Mouse (Mus musculus): Measurements from ENCODE around the gene Wdr4. TPM values are rescaled to one million over a fixed set of nuclear protein-coding genes. Genes with fewer than 3 reads are reported as not detected.
A peak's percentile ranks its signal among the peaks of the same experiment; 100 is the strongest.

Gene Wdr4
- polyA plus RNA-seq, 1 experiment from 2014 or later: 49.1 TPM

DNA sequence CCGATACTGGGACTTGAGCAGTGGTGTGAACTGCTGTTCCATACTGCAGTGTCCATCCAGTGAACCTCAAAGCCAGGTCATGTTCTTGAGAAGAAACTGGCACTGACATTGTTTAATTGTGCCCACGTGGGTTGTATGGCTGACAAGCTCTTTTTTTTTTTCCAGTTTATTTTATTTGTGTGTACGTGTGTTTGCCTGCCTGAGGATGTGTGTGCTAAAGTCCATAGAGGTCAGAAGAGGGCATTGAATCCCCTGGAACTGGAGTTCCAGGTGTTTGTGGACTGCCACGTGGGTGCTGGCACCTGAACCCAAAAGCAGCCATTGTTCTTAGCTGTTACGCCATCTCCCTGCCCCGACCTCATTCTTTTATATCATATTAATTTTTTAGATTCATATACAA lies 45.4 kb downstream of the Wdr4 start:
- Histone ChIP-seq H3K4me2 (ENCODE audit: low read length) (no peak overlapping the region), H3K4me1 (replicated peaks; ENCODE audit: control insufficient read depth, insufficient read depth, low read length) (peaks cover 3% of the 10 kb centered on the region; the same call in 1 of the 2 replicates), H3K9me3 (ENCODE audit: control insufficient read depth, low read length) (no peaks in the 10 kb centered on the region), H3K9ac (ENCODE audit: low read length) (no peak overlapping the region), H3K27me3 (replicated peaks; ENCODE audit: control insufficient read depth, insufficient read depth, low read length) (no peaks in the 10 kb centered on the region), H3K27ac (ENCODE audit: low read depth) (no peak overlapping the region), H3K36me3 (ENCODE audit: control insufficient read depth, insufficient read depth, low read length) (peaks cover 61% of the 10 kb centered on the region), H3K4me3 (ENCODE audit: low read depth, low read length) (no peak overlapping the region)
- 85% methylated on average over 6 of the region's 6 CpGs for WGBS
- no peak for DNase-seq (ENCODE audit: low spot score)
- ATAC-seq (replicated peaks; ENCODE audit: low FRiP score, low TSS enrichment, low read depth): no peak

DNA sequence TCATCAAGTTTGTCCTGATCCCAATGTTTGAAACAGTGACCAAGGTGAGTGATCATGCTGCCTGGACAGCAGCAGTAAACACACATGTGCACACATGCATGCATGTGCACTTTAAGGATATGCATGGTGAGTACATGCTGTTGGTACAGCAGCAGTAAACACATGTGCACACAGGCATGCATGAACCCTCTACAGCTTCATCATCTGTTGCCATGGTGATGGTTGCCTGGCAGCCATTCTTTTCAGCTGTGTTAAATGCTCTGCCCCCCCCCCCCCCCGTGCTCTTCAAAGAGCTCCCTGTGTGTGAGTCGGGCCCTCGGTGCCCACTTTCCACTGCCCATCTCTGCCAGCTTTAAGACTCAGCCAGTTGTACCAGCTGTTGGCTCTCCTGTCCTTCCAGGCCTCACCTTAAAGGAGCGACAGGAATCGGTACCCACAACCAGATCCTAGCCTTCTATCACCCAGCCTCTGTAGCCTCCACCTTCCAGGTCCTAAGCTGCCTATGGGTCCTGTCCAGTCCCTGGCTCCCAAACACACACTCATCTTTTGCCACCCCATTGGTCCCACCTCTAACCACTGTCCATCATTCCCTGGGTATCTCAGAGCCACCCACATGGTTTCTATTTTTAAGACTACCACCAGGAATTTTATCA lies 48.9 kb downstream of the Wdr4 start:
- no peak for ATAC-seq (replicated peaks; ENCODE audit: low FRiP score, low TSS enrichment, low read depth)

DNA sequence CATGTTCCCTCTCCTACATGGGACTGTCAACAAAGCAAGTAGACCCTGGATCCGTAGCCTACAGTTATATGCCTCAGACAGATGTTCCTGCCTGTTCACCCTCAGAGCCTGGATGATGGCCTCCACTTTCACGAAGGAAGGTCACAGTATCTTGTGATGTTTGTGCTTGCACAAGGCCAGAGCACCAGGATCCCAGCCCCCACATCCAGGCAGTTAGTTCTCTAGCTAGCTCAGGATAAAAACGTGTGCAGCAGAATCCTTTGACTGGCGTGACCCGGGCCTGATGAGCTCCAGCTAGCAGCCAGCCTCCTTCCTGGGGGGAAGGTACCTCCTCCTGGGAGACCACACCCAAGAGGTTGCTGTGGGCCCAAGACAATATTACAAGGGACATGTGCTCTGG lies 51.3 kb downstream of the Wdr4 start:
- Histone ChIP-seq H3K36me3 (ENCODE audit: control insufficient read depth, insufficient read depth, low read length) (peaks cover 83% of the 10 kb centered on the region), H3K27ac (ENCODE audit: low read depth) (no peak overlapping the region), H3K4me3 (ENCODE audit: low read depth, low read length) (no peak overlapping the region), H3K27me3 (replicated peaks; ENCODE audit: control insufficient read depth, insufficient read depth, low read length) (no peaks in the 10 kb centered on the region), H3K4me2 (ENCODE audit: low read length) (no peak overlapping the region), H3K4me1 (replicated peaks; ENCODE audit: control insufficient read depth, insufficient read depth, low read length) (no peaks in the 10 kb centered on the region), H3K9me3 (ENCODE audit: control insufficient read depth, low read length) (no peaks in the 10 kb centered on the region), H3K9ac (ENCODE audit: low read length) (no peak overlapping the region)
- 69% methylated on average over 5 of the region's 5 CpGs for WGBS
- ATAC-seq (replicated peaks; ENCODE audit: low FRiP score, low TSS enrichment, low read depth): no peak
- DNase-seq (ENCODE audit: low spot score): no peak

More for the DNA sequence above, 48.9 kb downstream of the Wdr4 start:
- H3K4me2 ChIP-seq (ENCODE audit: low read length): no peak overlapping the region
- no peaks in the 10 kb centered on the region for H3K9me3 ChIP-seq (ENCODE audit: control insufficient read depth, low read length)
- H3K36me3 ChIP-seq (ENCODE audit: control insufficient read depth, insufficient read depth, low read length): peaks cover 93% of the 10 kb centered on the region
- no peaks in the 10 kb centered on the region for H3K27me3 ChIP-seq (replicated peaks; ENCODE audit: control insufficient read depth, insufficient read depth, low read length)
- no peak overlapping the region for H3K9ac ChIP-seq (ENCODE audit: low read length)
- H3K4me1 ChIP-seq (replicated peaks; ENCODE audit: control insufficient read depth, insufficient read depth, low read length): no peaks in the 10 kb centered on the region
- 87% methylated on average over 5 of the region's 5 CpGs for WGBS
- no peak overlapping the region for H3K4me3 ChIP-seq (ENCODE audit: low read depth, low read length)
- no peak overlapping the region for H3K27ac ChIP-seq (ENCODE audit: low read depth)
- DNase-seq (ENCODE audit: low spot score): no peak

DNA sequence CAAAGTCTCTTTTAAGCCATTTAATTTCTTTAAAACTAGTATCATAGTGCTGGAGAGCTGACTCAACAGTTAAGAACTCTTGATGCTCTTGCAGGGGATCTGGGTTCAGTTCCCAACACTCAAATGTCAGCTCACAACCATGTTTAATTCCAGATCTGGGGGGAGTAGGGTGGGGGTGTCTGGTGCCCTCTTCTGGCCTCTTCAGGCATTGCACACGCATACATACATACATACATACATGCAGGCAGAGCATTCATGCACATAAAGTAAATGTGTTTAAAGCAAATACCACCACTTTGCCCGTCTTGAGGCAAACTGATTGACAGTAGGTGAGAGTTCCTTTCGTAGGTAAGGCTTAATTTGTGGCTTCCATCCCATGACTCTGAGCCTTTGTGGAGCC lies 52.9 kb downstream of the Wdr4 start:
- ATAC-seq (replicated peaks; ENCODE audit: low FRiP score, low TSS enrichment, low read depth): no peak
- H3K4me3 ChIP-seq (ENCODE audit: low read depth, low read length): no peak overlapping the region
- H3K36me3 ChIP-seq (ENCODE audit: control insufficient read depth, insufficient read depth, low read length): peaks cover 86% of the 10 kb centered on the region
- no peaks in the 10 kb centered on the region for H3K4me1 ChIP-seq (replicated peaks; ENCODE audit: control insufficient read depth, insufficient read depth, low read length)
- no peaks in the 10 kb centered on the region for H3K9me3 ChIP-seq (ENCODE audit: control insufficient read depth, low read length)
- H3K4me2 ChIP-seq (ENCODE audit: low read length): no peak overlapping the region
- no peak for DNase-seq (ENCODE audit: low spot score)
- no peak overlapping the region for H3K9ac ChIP-seq (ENCODE audit: low read length)
- 84% methylated on average over 3 of the region's 3 CpGs for WGBS
- H3K27ac ChIP-seq (ENCODE audit: low read depth): no peak overlapping the region
- H3K27me3 ChIP-seq (replicated peaks; ENCODE audit: control insufficient read depth, insufficient read depth, low read length): no peaks in the 10 kb centered on the region

DNA sequence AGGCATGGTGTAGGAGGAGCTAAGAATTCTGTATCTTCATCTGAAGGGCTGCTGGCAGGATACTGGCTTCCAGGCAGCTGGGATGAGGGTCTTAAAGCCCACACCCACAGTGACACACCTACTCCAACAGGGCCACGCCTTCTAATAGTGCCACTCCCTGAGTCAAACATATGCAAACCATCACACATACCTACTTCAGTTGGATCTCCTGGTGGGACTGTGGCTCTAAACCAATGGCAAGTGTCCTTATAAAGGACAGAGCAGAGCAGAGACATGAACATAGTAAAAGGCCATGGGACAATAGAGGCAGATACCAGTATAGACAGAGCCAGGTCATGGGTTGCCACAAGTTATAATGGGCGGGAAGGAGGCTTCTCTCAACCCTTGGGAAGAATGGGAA lies 57.3 kb downstream of the Wdr4 start:
- Histone ChIP-seq H3K4me2 (ENCODE audit: low read length) (no peak overlapping the region), H3K9ac (ENCODE audit: low read length) (no peak overlapping the region), H3K36me3 (ENCODE audit: control insufficient read depth, insufficient read depth, low read length) (peaks cover 79% of the 10 kb centered on the region), H3K9me3 (ENCODE audit: control insufficient read depth, low read length) (no peaks in the 10 kb centered on the region), H3K4me3 (ENCODE audit: low read depth, low read length) (no peak overlapping the region), H3K4me1 (replicated peaks; ENCODE audit: control insufficient read depth, insufficient read depth, low read length) (peaks cover 3% of the 10 kb centered on the region), H3K27me3 (replicated peaks; ENCODE audit: control insufficient read depth, insufficient read depth, low read length) (no peaks in the 10 kb centered on the region), H3K27ac (ENCODE audit: low read depth) (no peak overlapping the region)
- 87% methylated on average over 2 of the region's 2 CpGs for WGBS
- DNase-seq (ENCODE audit: low spot score) (no peak), ATAC-seq (replicated peaks; ENCODE audit: low FRiP score, low TSS enrichment, low read depth) (no peak)

DNA sequence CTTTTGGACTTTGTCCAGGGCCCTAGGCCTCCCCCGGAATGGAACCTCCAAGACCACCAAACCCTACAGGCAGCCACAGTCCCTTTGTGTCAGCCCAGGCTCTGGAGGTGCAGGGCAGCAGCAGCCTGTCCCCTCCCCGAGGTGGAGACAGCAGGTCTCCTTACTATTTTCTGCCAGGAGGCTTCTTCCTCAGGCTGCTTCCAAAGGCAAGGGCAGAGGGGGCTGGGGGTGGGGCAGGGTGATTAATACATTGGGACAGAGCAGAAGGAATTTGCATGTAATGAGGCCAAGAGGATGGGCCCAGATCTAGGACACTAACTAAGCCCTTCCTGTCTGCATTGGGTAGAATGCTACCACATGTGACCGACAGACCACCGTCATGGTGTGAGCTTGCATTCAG lies 59.4 kb downstream of the Wdr4 start:
- Histone ChIP-seq H3K9me3 (ENCODE audit: control insufficient read depth, low read length) (no peaks in the 10 kb centered on the region), H3K9ac (ENCODE audit: low read length) (no peak overlapping the region), H3K27ac (ENCODE audit: low read depth) (no peak overlapping the region), H3K4me1 (replicated peaks; ENCODE audit: control insufficient read depth, insufficient read depth, low read length) (peaks cover 15% of the 10 kb centered on the region), H3K27me3 (replicated peaks; ENCODE audit: control insufficient read depth, insufficient read depth, low read length) (no peaks in the 10 kb centered on the region), H3K4me2 (ENCODE audit: low read length) (no peak overlapping the region), H3K36me3 (ENCODE audit: control insufficient read depth, insufficient read depth, low read length) (peaks cover 69% of the 10 kb centered on the region), H3K4me3 (ENCODE audit: low read depth, low read length) (no peak overlapping the region)
- no peak for ATAC-seq (replicated peaks; ENCODE audit: low FRiP score, low TSS enrichment, low read depth)
- WGBS: 69% methylated on average over 4 of the region's 4 CpGs
- no peak for DNase-seq (ENCODE audit: low spot score)

DNA sequence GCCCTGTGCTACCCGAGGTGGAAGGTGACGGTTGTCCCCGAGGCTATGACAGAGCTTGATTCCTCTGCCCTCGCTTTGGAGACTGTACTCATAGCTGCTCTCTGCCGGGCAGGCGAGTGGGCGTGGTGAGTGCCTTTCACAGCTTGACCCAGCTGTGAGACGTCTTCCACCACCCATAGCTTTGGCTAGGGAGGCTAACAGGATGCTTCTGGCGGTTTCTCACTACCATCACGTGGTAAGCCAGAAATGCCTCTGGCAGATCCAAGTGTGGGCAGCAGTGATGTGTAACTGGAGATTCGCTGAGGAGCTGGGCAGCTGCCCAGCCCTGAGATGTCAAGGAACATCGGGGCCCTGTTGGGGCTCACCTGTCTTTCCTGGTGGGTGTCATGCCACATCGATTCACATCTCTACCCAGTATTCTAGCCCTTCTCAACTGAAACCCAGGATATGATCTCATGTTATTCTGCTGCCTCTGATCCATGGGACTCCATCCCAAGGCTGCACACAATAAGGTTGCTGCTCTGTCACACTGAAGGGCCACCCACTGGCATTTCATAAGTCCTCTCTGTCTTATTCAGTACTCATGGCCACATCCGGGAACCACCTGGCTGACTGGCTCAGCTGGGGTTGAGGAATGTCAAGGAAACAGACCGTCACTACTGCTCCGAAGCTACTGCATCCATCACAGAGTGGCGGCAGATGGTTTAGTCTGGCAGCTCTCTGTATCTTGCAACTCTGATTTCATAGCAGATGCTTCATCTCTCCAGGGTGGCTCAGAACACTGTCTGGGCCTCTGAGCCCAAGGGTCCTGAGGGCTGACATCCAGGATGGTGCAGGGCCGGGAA lies 62.8 kb downstream of the Wdr4 start:
- WGBS: 51% methylated on average over 18 of the region's 18 CpGs
- no peak overlapping the region for H3K4me3 ChIP-seq (ENCODE audit: low read depth, low read length)
- ATAC-seq (replicated peaks; ENCODE audit: low FRiP score, low TSS enrichment, low read depth) (no peak), DNase-seq (ENCODE audit: low spot score) (no peak)
- peaks cover 39% of the 10 kb centered on the region for H3K4me1 ChIP-seq (replicated peaks; ENCODE audit: control insufficient read depth, insufficient read depth, low read length)
- no peak overlapping the region for H3K9ac ChIP-seq (ENCODE audit: low read length)
- H3K9me3 ChIP-seq (ENCODE audit: control insufficient read depth, low read length): no peaks in the 10 kb centered on the region
- H3K36me3 ChIP-seq (ENCODE audit: control insufficient read depth, insufficient read depth, low read length): peaks cover 48% of the 10 kb centered on the region
- H3K4me2 ChIP-seq (ENCODE audit: low read length): no peak overlapping the region
- peak overlapping the region; percentile 39 for H3K27ac ChIP-seq (ENCODE audit: low read depth)
- H3K27me3 ChIP-seq (replicated peaks; ENCODE audit: control insufficient read depth, insufficient read depth, low read length): no peaks in the 10 kb centered on the region

DNA sequence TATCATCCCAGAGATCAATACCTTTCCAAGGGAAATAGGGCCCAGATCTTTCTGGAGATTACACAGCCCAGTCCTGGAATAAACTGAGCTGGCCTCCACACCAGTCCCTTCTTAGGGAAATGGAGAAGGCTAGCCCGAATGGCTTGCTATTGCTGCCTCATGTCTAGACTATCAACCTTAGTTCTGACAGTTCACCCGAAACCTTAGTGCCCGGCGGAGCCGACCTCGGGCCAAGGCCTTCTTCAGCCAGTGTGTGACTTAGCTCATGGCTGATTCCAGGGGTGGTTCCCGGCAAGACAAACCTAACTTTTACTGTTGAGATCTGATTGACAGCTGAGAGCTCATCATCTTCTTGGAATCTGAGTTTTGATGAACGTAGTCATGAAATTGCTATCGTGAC lies 65.7 kb downstream of the Wdr4 start:
- Histone ChIP-seq H3K9me3 (ENCODE audit: control insufficient read depth, low read length) (no peaks in the 10 kb centered on the region), H3K36me3 (ENCODE audit: control insufficient read depth, insufficient read depth, low read length) (peaks cover 27% of the 10 kb centered on the region), H3K27me3 (replicated peaks; ENCODE audit: control insufficient read depth, insufficient read depth, low read length) (no peaks in the 10 kb centered on the region), H3K9ac (ENCODE audit: low read length) (0 out of 2 replicates have a peak overlapping the region, but pooled peaks have one; percentile 8), H3K4me2 (ENCODE audit: low read length) (no peak overlapping the region), H3K27ac (ENCODE audit: low read depth) (peak overlapping the region; percentile 96), H3K4me1 (replicated peaks; ENCODE audit: control insufficient read depth, insufficient read depth, low read length) (peaks cover 58% of the 10 kb centered on the region), H3K4me3 (ENCODE audit: low read depth, low read length) (no peak overlapping the region)
- ATAC-seq (replicated peaks; ENCODE audit: low FRiP score, low TSS enrichment, low read depth): no peak
- DNase-seq (ENCODE audit: low spot score): no peak
- WGBS: 41% methylated on average over 9 of the region's 9 CpGs

Measured in intestine, embryonic 14.5 days (tissue).